Mouse (Mus musculus) liver, embryonic 16.5 days (tissue): Measurements from ENCODE around the gene Gm38431. TPM values are rescaled to one million over a fixed set of nuclear protein-coding genes. Genes with fewer than 3 reads are reported as not detected.
A peak's percentile ranks its signal among the peaks of the same experiment; 100 is the strongest.

Experiments
- ATAC-seq: fragments of 200-750 bp; cut with Nextera tagmentation; 2 replicates; pipeline ENCODE4 v1.8.0; 2017; ENCODE audit warnings: low read depth, mild to moderate bottlenecking, moderate number of reproducible peaks, moderate library complexity
- H3K27ac ChIP-seq: fragments of 300-500 bp; sonication (generic); 2 replicates; pipeline ENCODE4 v1.5.1; 2014; ENCODE audit warnings: mild to moderate bottlenecking, low read length
- H3K27me3 ChIP-seq: fragments of 300-500 bp; sonication (generic); 2 replicates; pipeline ENCODE4 v1.6.1; 2014; ENCODE audit warnings: low read depth, low read length, mixed read lengths; ENCODE audit not compliant: control insufficient read depth, insufficient read depth
- H3K36me3 ChIP-seq: fragments of 300-500 bp; sonication (generic); 2 replicates; pipeline ENCODE4 v1.6.1; 2014; ENCODE audit warnings: mild to moderate bottlenecking; ENCODE audit not compliant: control insufficient read depth, insufficient read depth
- H3K4me1 ChIP-seq: fragments of 300-500 bp; sonication (generic); 2 replicates; pipeline ENCODE4 v1.6.1; 2014; ENCODE audit warnings: low read depth, low read length, mixed read lengths; ENCODE audit not compliant: control insufficient read depth
- H3K4me2 ChIP-seq: fragments of 300-500 bp; sonication (generic); 2 replicates; pipeline ENCODE4 v1.6.1; 2014; ENCODE audit warnings: low read depth, low read length, mixed read lengths
- H3K4me3 ChIP-seq: fragments of 300-500 bp; sonication (generic); 2 replicates; pipeline ENCODE4 v1.5.1; 2014; ENCODE audit warnings: low read depth, mild to moderate bottlenecking, low read length
- H3K9ac ChIP-seq: fragments of 300-500 bp; sonication (generic); 2 replicates; pipeline ENCODE4 v1.6.1; 2014; ENCODE audit warnings: low read depth, low read length
- H3K9me3 ChIP-seq: fragments of 300-500 bp; sonication (generic); replicated peaks from 2 replicates; pipeline ENCODE4 v1.6.1; 2016; ENCODE audit warnings: low read length; ENCODE audit not compliant: control insufficient read depth
- WGBS: fragments of 180-500 bp; shearing (Covaris S2); extraction: QIAGEN DNeasy Blood & Tissue Kit; methylation state at CpG from one replicate; pipeline ENCODE4 v1.1.7; 2014; ENCODE audit not compliant: insufficient replicate concordance; 5-methylcytosine and 5-hydroxymethylcytosine counted together
- polyA plus RNA-seq: library from polyadenylated mRNA; unstranded; fragments of >200 nt; fragmentation: Nextera tagmentation; extraction: Ambion mirVana; gene quantifications from 2 replicates; pipeline ENCODE4 v1.2.1, GENCODE M21; 2015

Gm38431 gene
- polyA plus RNA-seq, 1 experiment from 2014 or later = 1.6 TPM

- Histone ChIP-seq H3K27ac (no peak overlapping the region), H3K36me3 (no peaks in the 10 kb centered on the region), H3K9me3 (no peaks in the 10 kb centered on the region), H3K4me2 (no peak overlapping the region), H3K4me3 (no peak overlapping the region), H3K27me3 (no peaks in the 10 kb centered on the region), H3K9ac (no peak overlapping the region), H3K4me1 (no peaks in the 10 kb centered on the region)
- ATAC-seq = no peak
- WGBS = 81% methylated on average over 7 of the region's 7 CpGs
Measured at GRCm38 (mm10) chr9:21114190-21114589, 22.4 kb upstream of the Gm38431 start.

- H3K4me3 ChIP-seq = no peak overlapping the region
- H3K27ac ChIP-seq = no peak overlapping the region
- no peaks in the 10 kb centered on the region for H3K9me3 ChIP-seq
- 79% methylated on average over 6 of the region's 6 CpGs for whole genome bisulfite sequencing
- no peaks in the 10 kb centered on the region for H3K27me3 ChIP-seq
- no peaks in the 10 kb centered on the region for H3K36me3 ChIP-seq
- H3K4me2 ChIP-seq = no peak overlapping the region
- no peaks in the 10 kb centered on the region for H3K4me1 ChIP-seq
- no peak overlapping the region for H3K9ac ChIP-seq
- ATAC-seq = no peak
Measured at GRCm38 (mm10) chr9:21113751-21114150, 22.0 kb upstream of the Gm38431 start.

GRCm38 (mm10) chr9:21107607-21108237 is 15.9 kb upstream of the Gm38431 start:
- no peak overlapping the region for H3K27ac ChIP-seq
- no peaks in the 10 kb centered on the region for H3K9me3 ChIP-seq
- H3K4me3 ChIP-seq = no peak overlapping the region
- no peak overlapping the region for H3K4me2 ChIP-seq
- no peaks in the 10 kb centered on the region for H3K27me3 ChIP-seq
- no peaks in the 10 kb centered on the region for H3K36me3 ChIP-seq
- no peak overlapping the region for H3K9ac ChIP-seq
- peaks cover 37% of the 10 kb centered on the region for H3K4me1 ChIP-seq
- no peak for ATAC-seq
- 65% methylated on average over 23 of the region's 23 CpGs for WGBS

GRCm38 (mm10) chr9:21105760-21106564 is 14.2 kb upstream of the Gm38431 start:
- peak overlapping the region; percentile 33 for H3K4me2 ChIP-seq
- H3K9me3 ChIP-seq = no peaks in the 10 kb centered on the region
- peak overlapping the region; percentile 21; the same call in 1 of the 2 replicates for H3K9ac ChIP-seq
- WGBS = 29% methylated on average over 5 of the region's 5 CpGs
- no peaks in the 10 kb centered on the region for H3K36me3 ChIP-seq
- no peaks in the 10 kb centered on the region for H3K27me3 ChIP-seq
- peak overlapping the region; percentile 85 for H3K27ac ChIP-seq
- H3K4me1 ChIP-seq = peaks cover 37% of the 10 kb centered on the region
- no peak overlapping the region; the same call in 1 of the 2 replicates for H3K4me3 ChIP-seq
- peak; percentile 86 for ATAC-seq

- WGBS = 79% methylated on average over 6 of the region's 6 CpGs
Measured at GRCm38 (mm10) chr9:21104814-21105213, 13.0 kb upstream of the Gm38431 start.

GRCm38 (mm10) chr9:21102076-21102475 is 10.3 kb upstream of the Gm38431 start:
- 80% methylated on average over 2 of the region's 2 CpGs for WGBS
- Histone ChIP-seq H3K36me3 (no peaks in the 10 kb centered on the region), H3K27me3 (no peaks in the 10 kb centered on the region), H3K4me1 (peaks cover 45% of the 10 kb centered on the region), H3K9ac (no peak overlapping the region), H3K9me3 (no peaks in the 10 kb centered on the region), H3K4me3 (no peak overlapping the region), H3K27ac (no peak overlapping the region), H3K4me2 (no peak overlapping the region)
- ATAC-seq = no peak

More at GRCm38 (mm10) chr9:21104814-21105213, 13.0 kb upstream of the Gm38431 start:
- H3K27me3 ChIP-seq = no peaks in the 10 kb centered on the region
- ATAC-seq = no peak
- H3K27ac ChIP-seq = no peak overlapping the region; the same call in 1 of the 2 replicates
- H3K4me1 ChIP-seq = peaks cover 45% of the 10 kb centered on the region
- H3K36me3 ChIP-seq = no peaks in the 10 kb centered on the region
- H3K9me3 ChIP-seq = no peaks in the 10 kb centered on the region
- H3K4me2 ChIP-seq = no peak overlapping the region
- no peak overlapping the region for H3K4me3 ChIP-seq
- H3K9ac ChIP-seq = no peak overlapping the region

- no peaks in the 10 kb centered on the region for H3K27me3 ChIP-seq
- H3K4me3 ChIP-seq = no peak overlapping the region
- peak overlapping the region; percentile 37 for H3K4me2 ChIP-seq
- WGBS = 16% methylated on average over 15 of the region's 15 CpGs
- H3K9ac ChIP-seq = 0 out of 2 replicates have a peak overlapping the region, but pooled peaks have one; percentile 3
- no peaks in the 10 kb centered on the region for H3K36me3 ChIP-seq
- H3K27ac ChIP-seq = no peak overlapping the region
- H3K4me1 ChIP-seq = peaks cover 31% of the 10 kb centered on the region
- H3K9me3 ChIP-seq = no peaks in the 10 kb centered on the region
- ATAC-seq = no peak; the same call in 1 of the 2 replicates
Measured at GRCm38 (mm10) chr9:21100447-21101161, 8.8 kb upstream of the Gm38431 start.

- no peak overlapping the region for H3K9ac ChIP-seq
- H3K4me1 ChIP-seq = peaks cover 17% of the 10 kb centered on the region
- H3K36me3 ChIP-seq = no peaks in the 10 kb centered on the region
- H3K27ac ChIP-seq = no peak overlapping the region
- WGBS = 43% methylated on average over 8 of the region's 8 CpGs
- peak; percentile 58; the same call in 1 of the 2 replicates for ATAC-seq
- H3K9me3 ChIP-seq = no peaks in the 10 kb centered on the region
- no peaks in the 10 kb centered on the region for H3K27me3 ChIP-seq
- H3K4me3 ChIP-seq = no peak overlapping the region
- H3K4me2 ChIP-seq = no peak overlapping the region
Measured at GRCm38 (mm10) chr9:21097793-21098192, 6.0 kb upstream of the Gm38431 start.
